Mouse (Mus musculus) naive thymus-derived CD4-positive, alpha-beta T cell, adult 5 months (primary cell): ENCODE results near the gene Iqcm. TPM values are rescaled to one million over a fixed set of nuclear protein-coding genes. Genes with fewer than 3 reads are reported as not detected.

ENCODE experiments used
- polyA plus RNA-seq: library from polyadenylated mRNA; unstranded; fragments of 100-300 nt; shearing (Covaris generic); gene quantifications from one replicate; pipeline ENCODE4 v1.2.1, GENCODE M21; 2017

Gene Iqcm
- polyA plus RNA-seq = not detected

DNA sequence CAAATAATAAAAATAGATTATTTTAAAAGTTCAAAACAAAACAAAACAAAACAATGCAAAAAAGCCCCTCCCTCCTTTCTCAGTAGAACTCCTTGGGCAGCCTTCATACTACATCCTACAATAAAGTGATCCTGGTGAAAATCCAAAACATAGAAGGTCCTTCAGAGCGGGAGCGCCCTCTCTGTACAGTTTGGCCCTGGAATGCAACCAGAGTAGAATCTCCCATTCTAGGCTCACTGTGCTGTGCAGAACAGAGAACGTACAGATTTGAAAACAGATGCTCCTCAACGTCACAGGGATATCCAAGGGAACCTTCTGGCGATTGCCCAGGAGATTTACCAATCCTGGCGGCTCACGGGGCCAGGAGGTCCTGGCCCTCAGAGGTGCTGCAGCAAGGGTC, at the start of gene Iqcm:
Iqcm (plus strand) TSS at position 301 of the 400 bp plus-strand sequence.

DNA sequence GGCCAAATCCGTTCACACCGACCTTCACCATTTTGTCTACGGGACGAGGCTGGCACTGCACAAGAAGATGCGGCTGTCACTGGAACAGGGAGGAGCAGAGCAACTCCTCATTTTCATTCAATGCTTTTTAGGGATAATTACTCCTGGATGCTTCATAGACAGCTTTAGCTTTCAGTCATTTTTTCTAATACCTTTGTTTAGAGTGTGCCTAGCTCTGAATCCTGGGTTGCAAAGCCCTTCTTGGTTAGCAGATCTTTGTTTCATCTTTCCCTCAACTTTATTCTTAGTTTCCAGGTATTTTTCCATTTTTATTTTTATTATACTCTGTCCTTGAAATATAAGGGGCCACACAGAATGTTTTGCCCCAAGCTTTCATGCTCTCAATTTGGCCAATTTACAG, 42.0 kb upstream of the Iqcm start, which contains the start of gene Gm10358:
Gm10358 (minus strand) TSS at position 101 of the 400 bp plus-strand sequence.

Other genes starting within 250 kb of the Iqcm start
- not detected for gene Rasd2, start 234.8 kb upstream of the Iqcm start, polyA plus RNA-seq
- gene Gm10358, start 42.1 kb upstream of the Iqcm start, polyA plus RNA-seq = not detected